Mouse (Mus musculus) CH12.LX (cell line): ENCODE measurements around the gene Pole2. TPM values are rescaled to one million over a fixed set of nuclear protein-coding genes. Genes with fewer than 3 reads are reported as not detected.
A peak's percentile ranks its signal among the peaks of the same experiment; 100 is the strongest.

Experiments
- DNase-seq: peaks from one replicate; pipeline ENCODE4 v3.0.0-alpha.2; 2013; ENCODE audit errors: extremely low read depth
- H3K27ac ChIP-seq: 2 replicates; pipeline ENCODE4 v1.5.1; 2012; ENCODE audit warnings: low read depth, mild to moderate bottlenecking, control low read depth, moderate library complexity; ENCODE audit not compliant: insufficient read depth
- H3K27me3 ChIP-seq: replicated peaks from 2 replicates; pipeline ENCODE3; 2012; ENCODE audit warnings: inconsistent platforms
- H3K36me3 ChIP-seq, 2 experiments: replicated peaks in 1 of 2; 2 replicates each; pipeline versions ENCODE3 to v1.6.1; 2012; ENCODE audit warnings: inconsistent platforms in 1 of 2, low read length in 1 of 2, mild to moderate bottlenecking in 1 of 2, mixed read lengths in 1 of 2, moderate library complexity in 1 of 2; ENCODE audit not compliant: control insufficient read depth in 1 of 2, insufficient read depth in 1 of 2
- H3K4me1 ChIP-seq, 2 experiments: 2 replicates each; pipeline ENCODE4 v1.6.1; 2012; ENCODE audit warnings: inconsistent platforms in 1 of 2, moderate library complexity in 1 of 2; ENCODE audit not compliant: insufficient read depth in 2 of 2, control insufficient read depth in 1 of 2
- H3K4me2 ChIP-seq: 2 replicates; pipeline ENCODE4 v1.6.1; 2012; ENCODE audit warnings: low read depth, mild to moderate bottlenecking, control low read depth; ENCODE audit not compliant: poor library complexity, insufficient read depth, severe bottlenecking
- H3K4me3 ChIP-seq, 3 experiments: fragments of 150-350 bp in 1 of 3; sonication (generic) in 1 of 3; replicated peaks in 1 of 3; 2 replicates each; pipeline versions ENCODE3 to v1.5.1; 2011 to 2012; ENCODE audit warnings: low read depth in 2 of 3, low read length in 2 of 3, mild to moderate bottlenecking in 2 of 3, moderate library complexity in 2 of 3, control low read depth in 1 of 3, improper control_type of control experiment in 1 of 3, inconsistent platforms in 1 of 3, mixed read lengths in 1 of 3; ENCODE audit not compliant: poor library complexity in 1 of 3
- H3K79me2 ChIP-seq: replicated peaks from 2 replicates; pipeline ENCODE4 v1.6.1; 2012; ENCODE audit warnings: mild to moderate bottlenecking, moderate library complexity; ENCODE audit not compliant: control insufficient read depth, poor library complexity, insufficient read depth, severe bottlenecking; ENCODE audit errors: extremely low read depth
- H3K9ac ChIP-seq: 2 replicates; pipeline ENCODE4 v1.6.1; 2012; ENCODE audit warnings: low read depth, mild to moderate bottlenecking, control low read depth, moderate library complexity; ENCODE audit not compliant: insufficient read depth
- H3K9me3 ChIP-seq: replicated peaks from 2 replicates; pipeline ENCODE3; 2012; ENCODE audit warnings: low read length, inconsistent platforms, mixed read lengths
- BHLHE40 ChIP-seq: IDR thresholded peaks from 2 replicates; pipeline ENCODE4 v1.6.1; 2011; ENCODE audit warnings: mild to moderate bottlenecking, low read depth, low read length, improper control_type of control experiment
- CHD1 ChIP-seq: IDR thresholded peaks from 2 replicates; pipeline ENCODE4 v1.6.1; 2012; ENCODE audit warnings: low read depth, low read length, improper control_type of control experiment, inconsistent platforms
- CHD2 ChIP-seq: IDR thresholded peaks from 2 replicates; pipeline ENCODE4 v1.6.1; 2011; ENCODE audit warnings: low read length, improper control_type of control experiment
- CTCF ChIP-seq, 2 experiments: IDR thresholded peaks in 1 of 2; conservative IDR thresholded peaks in 1 of 2; 2 replicates each; pipeline ENCODE4 v1.5.1; 2011 to 2012; ENCODE audit warnings: low read depth in 2 of 2, low read length in 2 of 2, improper control_type of control experiment in 1 of 2, inconsistent platforms in 1 of 2, mild to moderate bottlenecking in 1 of 2, moderate library complexity in 1 of 2
- E2F4 ChIP-seq: IDR thresholded peaks from 2 replicates; pipeline ENCODE4 v1.6.1; 2011; ENCODE audit warnings: low read depth, low read length, improper control_type of control experiment; ENCODE audit not compliant: insufficient replicate concordance
- ELF1 ChIP-seq: IDR thresholded peaks from 2 replicates; pipeline ENCODE4 v1.6.1; 2014; ENCODE audit warnings: low read depth, mild to moderate bottlenecking, inconsistent platforms, low read length, improper control_type of control experiment
- EP300 ChIP-seq: IDR thresholded peaks from 2 replicates; pipeline ENCODE4 v1.6.1; 2011; ENCODE audit warnings: low read length, improper control_type of control experiment
- ETS1 ChIP-seq: conservative IDR thresholded peaks from 2 replicates; pipeline ENCODE4 v1.6.1; 2012; ENCODE audit warnings: low read depth, mild to moderate bottlenecking, inconsistent platforms, low read length, improper control_type of control experiment, moderate library complexity
- GABPA ChIP-seq: IDR thresholded peaks from 2 replicates; pipeline ENCODE4 v1.6.1; 2012; ENCODE audit warnings: low read depth, low read length, improper control_type of control experiment, inconsistent platforms; ENCODE audit not compliant: insufficient replicate concordance
- HCFC1 ChIP-seq: IDR thresholded peaks from 2 replicates; pipeline ENCODE4 v1.6.1; 2012; ENCODE audit warnings: low read depth, mild to moderate bottlenecking, inconsistent platforms, low read length, improper control_type of control experiment
- IRF4 ChIP-seq: IDR thresholded peaks from 2 replicates; pipeline ENCODE4 v1.6.1; 2014; ENCODE audit warnings: low read depth, mild to moderate bottlenecking, inconsistent platforms, low read length, improper control_type of control experiment
- JUN ChIP-seq: IDR thresholded peaks from 2 replicates; pipeline ENCODE4 v1.6.1; 2011; ENCODE audit warnings: low read depth, mild to moderate bottlenecking, low read length, improper control_type of control experiment, moderate library complexity; ENCODE audit not compliant: insufficient read depth
- JUND ChIP-seq: conservative IDR thresholded peaks from 2 replicates; pipeline ENCODE4 v1.6.1; 2011; ENCODE audit warnings: low read depth, low read length, improper control_type of control experiment
- KAT2A ChIP-seq: IDR thresholded peaks from 2 replicates; pipeline ENCODE4 v1.6.1; 2012; ENCODE audit warnings: low read length, improper control_type of control experiment, inconsistent platforms; ENCODE audit not compliant: insufficient replicate concordance
- MAFK ChIP-seq: IDR thresholded peaks from 2 replicates; pipeline ENCODE4 v1.6.1; 2011; ENCODE audit warnings: low read length, improper control_type of control experiment; ENCODE audit not compliant: insufficient replicate concordance
- MAX ChIP-seq: IDR thresholded peaks from 2 replicates; pipeline ENCODE4 v1.6.1; 2011; ENCODE audit warnings: low read length, improper control_type of control experiment
- MAZ ChIP-seq: IDR thresholded peaks from 2 replicates; pipeline ENCODE4 v1.6.1; 2012; ENCODE audit warnings: low read depth, mild to moderate bottlenecking, inconsistent platforms, low read length, improper control_type of control experiment, moderate library complexity
- MEF2A ChIP-seq: IDR thresholded peaks from 2 replicates; pipeline ENCODE4 v1.6.1; 2014; ENCODE audit warnings: low read depth, mild to moderate bottlenecking, inconsistent platforms, low read length, improper control_type of control experiment, borderline replicate concordance
- MXI1 ChIP-seq: IDR thresholded peaks from 2 replicates; pipeline ENCODE4 v1.6.1; 2011; ENCODE audit warnings: mild to moderate bottlenecking, low read depth, low read length, improper control_type of control experiment
- MYC ChIP-seq: IDR thresholded peaks from 2 replicates; pipeline ENCODE4 v1.6.1; 2011; ENCODE audit warnings: low read depth, mild to moderate bottlenecking, improper control_type of control experiment, low read length
- NELFE ChIP-seq: IDR thresholded peaks from 2 replicates; pipeline ENCODE4 v1.6.1; 2011; ENCODE audit warnings: low read depth, low read length, improper control_type of control experiment
- NRF1 ChIP-seq: IDR thresholded peaks from 2 replicates; pipeline ENCODE4 v1.6.1; 2014; ENCODE audit warnings: low read depth, mild to moderate bottlenecking, inconsistent platforms, low read length, improper control_type of control experiment, moderate library complexity
- PAX5 ChIP-seq: IDR thresholded peaks from 2 replicates; pipeline ENCODE4 v1.6.1; 2012; ENCODE audit warnings: low read length, inconsistent platforms, mixed read lengths
- POLR2A ChIP-seq: IDR thresholded peaks from 2 replicates; pipeline ENCODE4 v1.6.1; 2011; ENCODE audit warnings: low read depth, mild to moderate bottlenecking, improper control_type of control experiment, low read length
- POLR2AphosphoS2 ChIP-seq: IDR thresholded peaks from 2 replicates; pipeline ENCODE4 v1.6.1; 2011; ENCODE audit warnings: low read depth, low read length, improper control_type of control experiment
- RAD21 ChIP-seq: IDR thresholded peaks from 2 replicates; pipeline ENCODE4 v1.6.1; 2011; ENCODE audit warnings: low read depth, mild to moderate bottlenecking, low read length, improper control_type of control experiment, moderate library complexity
- RCOR1 ChIP-seq: conservative IDR thresholded peaks from 2 replicates; pipeline ENCODE4 v1.6.1; 2012; ENCODE audit warnings: low read depth, mild to moderate bottlenecking, inconsistent platforms, low read length, improper control_type of control experiment
- SIN3A ChIP-seq: IDR thresholded peaks from 2 replicates; pipeline ENCODE4 v1.6.1; 2012; ENCODE audit warnings: low read length, improper control_type of control experiment, inconsistent platforms
- SMC3 ChIP-seq: IDR thresholded peaks from 2 replicates; pipeline ENCODE4 v1.6.1; 2011; ENCODE audit warnings: low read depth, low read length, improper control_type of control experiment
- TBP ChIP-seq: conservative IDR thresholded peaks from 2 replicates; pipeline ENCODE4 v1.6.1; 2011; ENCODE audit warnings: low read depth, low read length, improper control_type of control experiment
- TCF12 ChIP-seq: IDR thresholded peaks from 2 replicates; pipeline ENCODE4 v1.6.1; 2014; ENCODE audit warnings: low read depth, mild to moderate bottlenecking, inconsistent platforms, low read length, improper control_type of control experiment
- UBTF ChIP-seq: IDR thresholded peaks from 2 replicates; pipeline ENCODE4 v1.6.1; 2012; ENCODE audit warnings: low read depth, mild to moderate bottlenecking, inconsistent platforms, low read length, improper control_type of control experiment, moderate library complexity
- USF1 ChIP-seq: IDR thresholded peaks from 2 replicates; pipeline ENCODE4 v1.6.1; 2014; ENCODE audit warnings: low read depth, mild to moderate bottlenecking, inconsistent platforms, low read length, improper control_type of control experiment
- USF2 ChIP-seq: conservative IDR thresholded peaks from 2 replicates; pipeline ENCODE4 v1.6.1; 2011; ENCODE audit warnings: low read depth, low read length, improper control_type of control experiment
- ZC3H11A ChIP-seq: IDR thresholded peaks from 2 replicates; pipeline ENCODE4 v1.6.1; 2012; ENCODE audit warnings: low read depth, mild to moderate bottlenecking, inconsistent platforms, low read length, improper control_type of control experiment
- ZKSCAN1 ChIP-seq: IDR thresholded peaks from 2 replicates; pipeline ENCODE4 v1.6.1; 2012; ENCODE audit warnings: low read depth, inconsistent platforms, low read length, improper control_type of control experiment, borderline replicate concordance
- ZMIZ1 ChIP-seq: IDR thresholded peaks from 2 replicates; pipeline ENCODE4 v1.6.1; 2012; ENCODE audit warnings: low read depth, mild to moderate bottlenecking, inconsistent platforms, low read length, improper control_type of control experiment
- ZNF384 ChIP-seq: IDR thresholded peaks from 2 replicates; pipeline ENCODE4 v1.6.1; 2012; ENCODE audit warnings: low read depth, low read length, improper control_type of control experiment, inconsistent platforms
- dilution Hi-C: fragments of 300-500 bp; cut with MboI; formaldehyde crosslinking; loops from 2 replicates; pipeline ENCODE4 v1.14.3; 2020; ENCODE audit warnings: low sequenced_read_pairs; ENCODE audit not compliant: extremely low pct_unique_long_range_greater_than_20kb, extremely low pct_ligation_motif_present
- in situ Hi-C: fragments of 300-500 bp; cut with MboI; formaldehyde crosslinking; loops from 3 replicates; pipeline ENCODE4 v1.14.3; 2019; ENCODE audit warnings: low sequenced_read_pairs, low pct_ligation_motif_present, low pct_unique_long_range_greater_than_20kb, mixed read lengths
- polyA plus RNA-seq: library from polyadenylated mRNA; unstranded; fragments of >175 nt; gene quantifications from 2 replicates; pipeline ENCODE4 v1.2.1, GENCODE M21; 2012; ENCODE audit warnings: low read depth; ENCODE audit not compliant: insufficient read length
- total RNA-seq, 2 experiments: library from RNA; depleted of rRNA; stranded (reverse); fragments of 300-350 nt in 1 of 2; fragments of >200 nt in 1 of 2; gene quantifications; 2 replicates each; pipeline ENCODE4 v1.2.3; 2012 to 2014

The Pole2 gene
- total and polyA plus RNA-seq, 3 experiments: 32.6 to 143 (median 37.1) TPM

GRCm38 (mm10) chr12:69183583-69184308, 44.2 kb downstream of the Pole2 start, which contains the start of the genes Rpl36al and Mgat2:
TSS of gene Rpl36al (minus strand) at chr12:69184083.
TSS of gene Mgat2 (plus strand) at chr12:69184157.
- peaks cover 7 to 21% of the 10 kb centered on the region in 2 experiments; a peak in 3 of 4 replicates for H3K4me1 ChIP-seq
- H3K4me3 ChIP-seq: peak within 1 kb of the TSS; percentile 75 to 95 (median 92)
- no peaks in the 10 kb centered on the region for H3K9me3 ChIP-seq
- H3K36me3 ChIP-seq: peaks cover 14 to 47% of the 10 kb centered on the region in 2 experiments
- TF ChIP-seq PAX5 (no peak), MEF2A (no peak), ETS1 (no peak), RCOR1 (no peak), MXI1 (peak; percentile 89), RAD21 (no peak), E2F4 (no peak), CHD2 (peak; percentile 88), ZMIZ1 (peak; percentile 98), ZNF384 (no peak), MAFK (no peak), POLR2A (peak; percentile 97), ELF1 (peak; percentile 90), MAZ (peak; percentile 40; the same call in 1 of the 2 replicates), EP300 (no peak), IRF4 (peak; percentile 30), SMC3 (no peak), BHLHE40 (peak; percentile 72), JUN (no peak), NELFE (peak; percentile 98), GABPA (no peak), CHD1 (no peak), USF1 (no peak), POLR2AphosphoS2 (peak; percentile 67; the same call in 1 of the 2 replicates), MAX (peak; percentile 53; the same call in 1 of the 2 replicates), TCF12 (peak; percentile 97), UBTF (peak; percentile 85), KAT2A (peak; percentile 60; the same call in 1 of the 2 replicates), TBP (peak; percentile 83), SIN3A (peak; percentile 59; the same call in 1 of the 2 replicates), NRF1 (peak; percentile 27; the same call in 1 of the 2 replicates), ZKSCAN1 (no peak), JUND (no peak), ZC3H11A (no peak), USF2 (no peak), HCFC1 (peak; percentile 77), CTCF (conservative IDR thresholded peaks at IDR 0.05 in 1 of 2, IDR thresholded peaks at IDR 0.05 in 1 of 2; ENCODE audit: low read depth in 2 of 2, low read length in 2 of 2) (no peak), MYC (peak; percentile 76; the same call in 1 of the 2 replicates)
- no peaks in the 10 kb centered on the region for H3K27me3 ChIP-seq
- in situ Hi-C loops: no loop called here
- H3K4me2 ChIP-seq: peak within 1 kb of the TSS; percentile 74
- peak within 1 kb of the TSS; percentile 88 for H3K9ac ChIP-seq
- peak; percentile 97 for DNase-seq
- dilution Hi-C loops: no loop called here
- H3K27ac ChIP-seq: peak within 1 kb of the TSS; percentile 72
- H3K79me2 ChIP-seq: peaks cover 54% of the 10 kb centered on the region
